Mouse (Mus musculus) thymus, adult 2 months (tissue): Measurements from ENCODE around the gene Pcbd2.

Source experiments
- CTCF ChIP-seq: fragments of 200-500 bp; IDR thresholded peaks from 2 replicates; pipeline ENCODE4 v1.5.1; 2012; ENCODE audit warnings: mild to moderate bottlenecking, control low read depth, low read length, moderate library complexity, borderline replicate concordance; ENCODE audit not compliant: control insufficient read depth, poor library complexity, insufficient read depth; ENCODE audit errors: extremely low read depth
- POLR2A ChIP-seq: fragments of 200-500 bp; IDR thresholded peaks from 2 replicates; pipeline ENCODE4 v1.6.1; 2012; ENCODE audit warnings: mild to moderate bottlenecking, low read length, control low read depth, moderate library complexity; ENCODE audit not compliant: control insufficient read depth, poor library complexity, insufficient read depth; ENCODE audit errors: extremely low read depth

GRCm38 (mm10) chr13:55756789-55757188, 29.6 kb downstream of the Pcbd2 start:
- TF ChIP-seq CTCF: no peak
- TF ChIP-seq POLR2A: no peak
